Mouse (Mus musculus) neural tube, embryonic 11.5 days (tissue): ENCODE results near the gene Drc7. TPM values are rescaled to one million over a fixed set of nuclear protein-coding genes. Genes with fewer than 3 reads are reported as not detected.

Source experiments
- ATAC-seq: fragments of 200-750 bp; cut with Nextera tagmentation; 2 replicates; pipeline ENCODE4 v1.8.0; 2017; ENCODE audit warnings: moderate number of reproducible peaks, mild to moderate bottlenecking, moderate TSS enrichment, moderate library complexity; ENCODE audit not compliant: insufficient read depth, low FRiP score, low TSS enrichment
- DNase-seq: peaks from one replicate; pipeline ENCODE4 v3.0.0-alpha.2; 2015; ENCODE audit warnings: low spot score
- H3K27ac ChIP-seq: fragments of 300-500 bp; sonication (generic); 2 replicates; pipeline ENCODE4 v1.5.1; 2014; ENCODE audit warnings: low read depth, mild to moderate bottlenecking, low read length
- H3K27me3 ChIP-seq: fragments of 300-500 bp; sonication (generic); 2 replicates; pipeline ENCODE4 v1.6.1; 2014; ENCODE audit warnings: mild to moderate bottlenecking, low read length, mixed read lengths; ENCODE audit not compliant: control insufficient read depth, insufficient read depth
- H3K36me3 ChIP-seq: fragments of 300-500 bp; sonication (generic); 2 replicates; pipeline ENCODE4 v1.6.1; 2014; ENCODE audit warnings: mild to moderate bottlenecking, low read length, moderate library complexity, mixed read lengths; ENCODE audit not compliant: control insufficient read depth, insufficient read depth
- H3K4me1 ChIP-seq: fragments of 300-500 bp; sonication (generic); 2 replicates; pipeline ENCODE4 v1.6.1; 2014; ENCODE audit warnings: low read length, mixed read lengths; ENCODE audit not compliant: control insufficient read depth, insufficient read depth
- H3K4me2 ChIP-seq: fragments of 300-500 bp; sonication (generic); 2 replicates; pipeline ENCODE4 v1.6.1; 2014; ENCODE audit warnings: low read depth, mild to moderate bottlenecking, moderate library complexity
- H3K4me3 ChIP-seq: fragments of 300-500 bp; sonication (generic); 2 replicates; pipeline ENCODE4 v1.5.1; 2014; ENCODE audit warnings: low read depth, low read length
- H3K9ac ChIP-seq: fragments of 300-500 bp; sonication (generic); 2 replicates; pipeline ENCODE4 v1.6.1; 2014; ENCODE audit warnings: mild to moderate bottlenecking, low read length
- H3K9me3 ChIP-seq: fragments of 300-500 bp; sonication (generic); 2 replicates; pipeline ENCODE4 v1.6.1; 2016; ENCODE audit warnings: low read length; ENCODE audit not compliant: control insufficient read depth
- WGBS: fragments of 180-500 bp; shearing (Covaris S2); extraction: QIAGEN DNeasy Blood & Tissue Kit; methylation state at CpG from one replicate; pipeline ENCODE4 v1.1.7; 2014; 5-methylcytosine and 5-hydroxymethylcytosine counted together
- polyA plus RNA-seq: library from polyadenylated mRNA; unstranded; fragments of >200 nt; fragmentation: Nextera tagmentation; extraction: Ambion mirVana; gene quantifications from 2 replicates; pipeline ENCODE4 v1.2.1, GENCODE M21; 2014

The Drc7 gene
- polyA plus RNA-seq, 1 experiment from 2014 or later: not detected

- no peaks in the 10 kb centered on the region for H3K9me3 ChIP-seq
- H3K4me1 ChIP-seq: no peaks in the 10 kb centered on the region
- no peak overlapping the region for H3K4me3 ChIP-seq
- H3K27ac ChIP-seq: no peak overlapping the region
- no peak overlapping the region for H3K9ac ChIP-seq
- WGBS: 63% methylated on average over 2 of the region's 2 CpGs
- H3K27me3 ChIP-seq: no peaks in the 10 kb centered on the region
- no peaks in the 10 kb centered on the region for H3K36me3 ChIP-seq
- H3K4me2 ChIP-seq: no peak overlapping the region
- DNase-seq (no peak), ATAC-seq (no peak)
Observed at GRCm38 (mm10) chr8:95049636-95050035, 5.3 kb upstream of the Drc7 start.

- ATAC-seq (no peak), DNase-seq (no peak)
- no peaks in the 10 kb centered on the region for H3K4me1 ChIP-seq
- H3K27me3 ChIP-seq: no peaks in the 10 kb centered on the region
- no peak overlapping the region for H3K4me2 ChIP-seq
- no peak overlapping the region for H3K27ac ChIP-seq
- no peak overlapping the region for H3K4me3 ChIP-seq
- 64% methylated on average over 6 of the region's 6 CpGs for WGBS
- H3K36me3 ChIP-seq: no peaks in the 10 kb centered on the region
- H3K9me3 ChIP-seq: no peaks in the 10 kb centered on the region
- no peak overlapping the region for H3K9ac ChIP-seq
Observed at GRCm38 (mm10) chr8:95054438-95054837, 465 bp upstream of the Drc7 start.

GRCm38 (mm10) chr8:95056414-95056813 lies 1.5 kb downstream of the Drc7 start:
- Histone ChIP-seq H3K27me3 (no peaks in the 10 kb centered on the region), H3K9me3 (no peaks in the 10 kb centered on the region), H3K4me2 (no peak overlapping the region), H3K27ac (no peak overlapping the region), H3K4me3 (no peak overlapping the region), H3K36me3 (no peaks in the 10 kb centered on the region), H3K4me1 (no peaks in the 10 kb centered on the region), H3K9ac (no peak overlapping the region)
- DNase-seq (no peak), ATAC-seq (no peak)
- 80% methylated on average over 5 of the region's 5 CpGs for WGBS

GRCm38 (mm10) chr8:95058661-95059060 lies 3.8 kb downstream of the Drc7 start:
- no peak overlapping the region for H3K9ac ChIP-seq
- no peaks in the 10 kb centered on the region for H3K9me3 ChIP-seq
- ATAC-seq (no peak), DNase-seq (no peak)
- H3K4me2 ChIP-seq: no peak overlapping the region
- H3K27me3 ChIP-seq: no peaks in the 10 kb centered on the region
- no peak overlapping the region for H3K4me3 ChIP-seq
- no peaks in the 10 kb centered on the region for H3K4me1 ChIP-seq
- no peak overlapping the region for H3K27ac ChIP-seq
- no peaks in the 10 kb centered on the region for H3K36me3 ChIP-seq
- WGBS: 84% methylated on average over 6 of the region's 6 CpGs

- no peak for ATAC-seq
- DNase-seq: no peak
- 81% methylated on average over 6 of the region's 6 CpGs for WGBS
- Histone ChIP-seq H3K27ac (no peak overlapping the region), H3K4me1 (no peaks in the 10 kb centered on the region), H3K4me2 (no peak overlapping the region), H3K4me3 (no peak overlapping the region), H3K9ac (no peak overlapping the region), H3K36me3 (no peaks in the 10 kb centered on the region), H3K27me3 (no peaks in the 10 kb centered on the region), H3K9me3 (no peaks in the 10 kb centered on the region)
Observed at GRCm38 (mm10) chr8:95059812-95060533, 5.1 kb downstream of the Drc7 start.

GRCm38 (mm10) chr8:95064531-95064930 lies 9.6 kb downstream of the Drc7 start:
- H3K4me1 ChIP-seq: no peaks in the 10 kb centered on the region
- H3K27me3 ChIP-seq: no peaks in the 10 kb centered on the region
- no peak overlapping the region for H3K4me3 ChIP-seq
- no peak for ATAC-seq
- no peak overlapping the region for H3K9ac ChIP-seq
- no peaks in the 10 kb centered on the region for H3K9me3 ChIP-seq
- no peak overlapping the region for H3K4me2 ChIP-seq
- WGBS: 85% methylated on average over 2 of the region's 2 CpGs
- DNase-seq: no peak
- H3K36me3 ChIP-seq: no peaks in the 10 kb centered on the region
- no peak overlapping the region for H3K27ac ChIP-seq

GRCm38 (mm10) chr8:95067582-95067981 lies 12.7 kb downstream of the Drc7 start:
- H3K9me3 ChIP-seq: no peaks in the 10 kb centered on the region
- no peaks in the 10 kb centered on the region for H3K4me1 ChIP-seq
- H3K36me3 ChIP-seq: no peaks in the 10 kb centered on the region
- peak; percentile 59 for DNase-seq
- WGBS: 44% methylated on average over 3 of the region's 3 CpGs
- H3K27ac ChIP-seq: no peak overlapping the region
- H3K27me3 ChIP-seq: no peaks in the 10 kb centered on the region
- no peak overlapping the region for H3K4me3 ChIP-seq
- H3K9ac ChIP-seq: no peak overlapping the region
- no peak for ATAC-seq
- no peak overlapping the region for H3K4me2 ChIP-seq

GRCm38 (mm10) chr8:95075504-95075903 lies 20.6 kb downstream of the Drc7 start:
- H3K4me1 ChIP-seq: no peaks in the 10 kb centered on the region
- no peak overlapping the region for H3K27ac ChIP-seq
- H3K4me3 ChIP-seq: no peak overlapping the region
- H3K9ac ChIP-seq: no peak overlapping the region
- WGBS: 82% methylated on average over 3 of the region's 3 CpGs
- no peaks in the 10 kb centered on the region for H3K27me3 ChIP-seq
- DNase-seq: no peak
- no peaks in the 10 kb centered on the region; the same call in 1 of the 2 replicates for H3K9me3 ChIP-seq
- H3K36me3 ChIP-seq: no peaks in the 10 kb centered on the region
- no peak for ATAC-seq
- H3K4me2 ChIP-seq: no peak overlapping the region

- no peak overlapping the region for H3K4me3 ChIP-seq
- no peak overlapping the region for H3K4me2 ChIP-seq
- H3K36me3 ChIP-seq: no peaks in the 10 kb centered on the region
- H3K9me3 ChIP-seq: no peaks in the 10 kb centered on the region; the same call in 1 of the 2 replicates
- no peak for DNase-seq
- ATAC-seq: no peak
- 84% methylated on average over 17 of the region's 17 CpGs for WGBS
- H3K4me1 ChIP-seq: no peaks in the 10 kb centered on the region
- H3K27me3 ChIP-seq: no peaks in the 10 kb centered on the region
- no peak overlapping the region for H3K9ac ChIP-seq
- no peak overlapping the region for H3K27ac ChIP-seq
Observed at GRCm38 (mm10) chr8:95076151-95076550, 21.2 kb downstream of the Drc7 start.
